Mouse (Mus musculus) embryonic fibroblast, embryonic 13.5 days (primary cell): ENCODE data around the gene Klf14.

ENCODE experiments used
- CTCF ChIP-seq: IDR thresholded peaks from 2 replicates; pipeline ENCODE4 v1.5.1; 2011; ENCODE audit warnings: mild to moderate bottlenecking, control low read depth, low read length, moderate library complexity, borderline replicate concordance; ENCODE audit not compliant: insufficient read depth
- POLR2A ChIP-seq: IDR thresholded peaks from 2 replicates; pipeline ENCODE4 v1.6.1; 2011; ENCODE audit warnings: low read depth, mild to moderate bottlenecking, control low read depth, low read length, moderate library complexity

- TF ChIP-seq CTCF (no peak), POLR2A (no peak)
Measured at GRCm38 (mm10) chr6:30958736-30959540, at the start of gene Klf14.
